Mouse (Mus musculus) intestine, embryonic 14.5 days (tissue): ENCODE data around the gene Cdh22. TPM values are rescaled to one million over a fixed set of nuclear protein-coding genes. Genes with fewer than 3 reads are reported as not detected.
A peak's percentile ranks its signal among the peaks of the same experiment; 100 is the strongest.

Experiments
- ATAC-seq: fragments of 200-750 bp; cut with Nextera tagmentation; replicated peaks from 2 replicates; pipeline ENCODE4 v1.8.0; 2017; ENCODE audit warnings: low read depth, moderate number of reproducible peaks, moderate TSS enrichment, moderate library complexity; ENCODE audit not compliant: low FRiP score, low TSS enrichment
- DNase-seq: peaks from one replicate; pipeline ENCODE4 v3.0.0-alpha.2; 2018; ENCODE audit warnings: low spot score
- H3K27ac ChIP-seq: fragments of 300-500 bp; sonication (generic); 2 replicates; pipeline ENCODE4 v1.5.1; 2014; ENCODE audit warnings: low read depth, mild to moderate bottlenecking, control low read depth
- H3K27me3 ChIP-seq: fragments of 300-500 bp; sonication (generic); replicated peaks from 2 replicates; pipeline ENCODE4 v1.6.1; 2014; ENCODE audit warnings: low read length, control low read depth; ENCODE audit not compliant: control insufficient read depth, insufficient read depth
- H3K36me3 ChIP-seq: fragments of 300-500 bp; sonication (generic); 2 replicates; pipeline ENCODE4 v1.6.1; 2014; ENCODE audit warnings: low read length, control low read depth; ENCODE audit not compliant: control insufficient read depth, insufficient read depth
- H3K4me1 ChIP-seq: fragments of 300-500 bp; sonication (generic); replicated peaks from 2 replicates; pipeline ENCODE4 v1.6.1; 2014; ENCODE audit warnings: low read length, control low read depth, mixed read lengths; ENCODE audit not compliant: control insufficient read depth, insufficient read depth
- H3K4me2 ChIP-seq: fragments of 300-500 bp; sonication (generic); 2 replicates; pipeline ENCODE4 v1.6.1; 2014; ENCODE audit warnings: low read length
- H3K4me3 ChIP-seq: fragments of 300-500 bp; sonication (generic); 2 replicates; pipeline ENCODE4 v1.5.1; 2014; ENCODE audit warnings: low read depth, low read length, control low read depth, mixed read lengths
- H3K9ac ChIP-seq: fragments of 300-500 bp; sonication (generic); 2 replicates; pipeline ENCODE4 v1.6.1; 2014; ENCODE audit warnings: mild to moderate bottlenecking, low read length
- H3K9me3 ChIP-seq: fragments of 300-500 bp; sonication (generic); 2 replicates; pipeline ENCODE4 v1.6.1; 2016; ENCODE audit warnings: low read length, control low read depth; ENCODE audit not compliant: control insufficient read depth
- whole genome bisulfite sequencing: fragments of 180-500 bp; shearing (Covaris S2); extraction: QIAGEN DNeasy Blood & Tissue Kit; methylation state at CpG from one replicate; pipeline ENCODE4 v1.1.7; 2014; 5-methylcytosine and 5-hydroxymethylcytosine counted together
- polyA plus RNA-seq: library from polyadenylated mRNA; unstranded; fragments of >200 nt; fragmentation: Nextera tagmentation; extraction: Ambion mirVana; gene quantifications from 2 replicates; pipeline ENCODE4 v1.2.1, GENCODE M21; 2014

Cdh22 gene
- polyA plus RNA-seq, 1 experiment from 2014 or later: 0.12 TPM

GRCm38 (mm10) chr2:165089470-165089869, 145.2 kb downstream of the Cdh22 start:
- ATAC-seq: no peak
- no peaks in the 10 kb centered on the region for H3K4me1 ChIP-seq
- no peak overlapping the region for H3K4me2 ChIP-seq
- no peaks in the 10 kb centered on the region for H3K36me3 ChIP-seq
- H3K4me3 ChIP-seq: no peak overlapping the region
- WGBS: 33% methylated on average over 14 of the region's 14 CpGs
- no peak overlapping the region for H3K27ac ChIP-seq
- DNase-seq: no peak
- H3K9ac ChIP-seq: no peak overlapping the region
- H3K9me3 ChIP-seq: no peaks in the 10 kb centered on the region
- no peaks in the 10 kb centered on the region for H3K27me3 ChIP-seq

DNA sequence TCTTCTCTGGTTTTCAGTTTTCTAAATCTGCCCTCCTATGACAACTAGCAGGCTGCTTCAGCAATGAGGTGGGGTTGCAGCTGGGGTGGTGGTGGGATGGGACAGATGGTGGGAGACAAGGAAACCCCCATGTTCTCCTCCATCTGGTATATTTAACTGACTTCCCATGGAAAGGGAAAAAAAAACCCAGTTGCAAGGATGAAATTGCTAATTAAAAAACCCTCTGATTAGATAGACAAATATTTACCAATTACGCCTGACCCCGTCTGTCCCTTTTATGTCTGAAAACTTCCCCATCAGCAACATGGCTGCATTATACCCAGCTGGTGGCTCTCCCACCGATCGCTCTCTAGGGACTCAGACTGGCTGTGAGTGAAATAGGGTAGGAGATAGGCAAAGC, 148.0 kb downstream of the Cdh22 start:
- 78% methylated on average over 4 of the region's 4 CpGs for WGBS
- H3K36me3 ChIP-seq: no peaks in the 10 kb centered on the region
- H3K4me1 ChIP-seq: no peaks in the 10 kb centered on the region
- H3K4me2 ChIP-seq: no peak overlapping the region
- ATAC-seq (no peak), DNase-seq (no peak)
- H3K9me3 ChIP-seq: no peaks in the 10 kb centered on the region
- H3K27me3 ChIP-seq: no peaks in the 10 kb centered on the region; the same call in 1 of the 2 replicates
- no peak overlapping the region for H3K4me3 ChIP-seq
- no peak overlapping the region for H3K9ac ChIP-seq
- H3K27ac ChIP-seq: no peak overlapping the region

GRCm38 (mm10) chr2:165081257-165081656, 153.4 kb downstream of the Cdh22 start:
- WGBS: 26% methylated on average over 7 of the region's 7 CpGs
- H3K4me2 ChIP-seq: no peak overlapping the region
- no peak overlapping the region for H3K4me3 ChIP-seq
- peaks cover 49% of the 10 kb centered on the region for H3K27me3 ChIP-seq
- H3K9ac ChIP-seq: no peak overlapping the region
- ATAC-seq (no peak), DNase-seq (no peak)
- H3K4me1 ChIP-seq: no peaks in the 10 kb centered on the region
- H3K27ac ChIP-seq: no peak overlapping the region
- H3K36me3 ChIP-seq: no peaks in the 10 kb centered on the region
- no peaks in the 10 kb centered on the region for H3K9me3 ChIP-seq

DNA sequence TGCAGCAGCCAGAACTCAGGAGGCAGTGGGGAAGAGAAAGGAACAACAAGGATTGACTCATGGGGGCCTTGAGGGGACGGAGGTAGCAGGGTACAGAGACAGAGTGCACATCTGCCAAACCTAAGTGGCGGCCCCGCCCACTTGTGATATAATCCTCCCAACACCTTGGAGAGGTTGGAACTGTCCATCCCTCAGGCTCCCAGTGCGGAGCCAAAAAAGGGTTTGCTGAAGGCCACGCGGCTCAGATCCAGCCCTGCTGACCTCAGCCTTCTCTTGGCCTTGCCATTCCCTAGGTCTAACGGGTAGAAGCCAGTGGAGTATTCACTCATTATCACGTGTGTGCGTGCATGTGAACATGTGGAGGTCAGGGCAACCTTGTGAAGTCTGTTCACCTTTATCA, 154.0 kb downstream of the Cdh22 start:
- Histone ChIP-seq H3K9me3 (no peaks in the 10 kb centered on the region), H3K9ac (no peak overlapping the region), H3K4me2 (no peak overlapping the region), H3K4me1 (no peaks in the 10 kb centered on the region), H3K27ac (no peak overlapping the region), H3K27me3 (peaks cover 55% of the 10 kb centered on the region), H3K36me3 (no peaks in the 10 kb centered on the region), H3K4me3 (no peak overlapping the region)
- 19% methylated on average over 9 of the region's 9 CpGs for WGBS
- no peak for ATAC-seq
- DNase-seq: no peak

DNA sequence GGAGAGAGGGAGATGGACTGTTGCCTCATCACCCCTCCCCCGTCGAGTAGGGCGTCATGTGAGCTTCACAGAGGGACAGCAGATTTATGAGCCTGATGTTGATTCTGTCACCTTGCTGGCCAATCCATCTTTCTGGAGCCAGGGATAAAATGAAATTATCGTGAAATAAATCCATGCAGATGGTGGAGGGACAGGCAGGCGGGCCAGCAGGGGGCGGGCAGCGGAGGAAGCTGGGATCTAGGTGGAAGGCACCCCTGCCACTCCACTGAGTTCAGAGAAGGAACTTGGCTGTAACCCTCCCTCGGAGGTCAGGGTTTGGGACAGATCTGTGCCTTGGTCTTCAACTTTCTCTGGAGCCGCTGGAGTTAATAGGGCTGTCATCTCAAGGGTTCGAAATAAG, 156.0 kb downstream of the Cdh22 start:
- Histone ChIP-seq H3K4me2 (no peak overlapping the region), H3K27me3 (peaks cover 69% of the 10 kb centered on the region), H3K9me3 (no peaks in the 10 kb centered on the region), H3K4me3 (no peak overlapping the region), H3K9ac (no peak overlapping the region), H3K4me1 (no peaks in the 10 kb centered on the region), H3K36me3 (no peaks in the 10 kb centered on the region), H3K27ac (no peak overlapping the region)
- ATAC-seq (no peak), DNase-seq (no peak)
- 21% methylated on average over 10 of the region's 10 CpGs for WGBS

- Histone ChIP-seq H3K9ac (no peak overlapping the region), H3K4me3 (no peak overlapping the region), H3K27ac (no peak overlapping the region), H3K4me2 (no peak overlapping the region), H3K36me3 (no peaks in the 10 kb centered on the region), H3K4me1 (no peaks in the 10 kb centered on the region), H3K9me3 (no peaks in the 10 kb centered on the region), H3K27me3 (peaks cover 69% of the 10 kb centered on the region)
- WGBS: 67% methylated on average over 8 of the region's 8 CpGs
- ATAC-seq (no peak), DNase-seq (no peak)
Observed at GRCm38 (mm10) chr2:165078045-165078444, 156.6 kb downstream of the Cdh22 start.

GRCm38 (mm10) chr2:165077055-165077454, 157.6 kb downstream of the Cdh22 start:
- no peaks in the 10 kb centered on the region for H3K9me3 ChIP-seq
- H3K4me3 ChIP-seq: no peak overlapping the region
- no peak overlapping the region for H3K4me2 ChIP-seq
- H3K9ac ChIP-seq: no peak overlapping the region
- no peaks in the 10 kb centered on the region for H3K4me1 ChIP-seq
- DNase-seq (no peak), ATAC-seq (no peak)
- no peaks in the 10 kb centered on the region for H3K36me3 ChIP-seq
- H3K27me3 ChIP-seq: peaks cover 75% of the 10 kb centered on the region
- no peak overlapping the region for H3K27ac ChIP-seq
- 8% methylated on average over 9 of the region's 9 CpGs for WGBS

DNA sequence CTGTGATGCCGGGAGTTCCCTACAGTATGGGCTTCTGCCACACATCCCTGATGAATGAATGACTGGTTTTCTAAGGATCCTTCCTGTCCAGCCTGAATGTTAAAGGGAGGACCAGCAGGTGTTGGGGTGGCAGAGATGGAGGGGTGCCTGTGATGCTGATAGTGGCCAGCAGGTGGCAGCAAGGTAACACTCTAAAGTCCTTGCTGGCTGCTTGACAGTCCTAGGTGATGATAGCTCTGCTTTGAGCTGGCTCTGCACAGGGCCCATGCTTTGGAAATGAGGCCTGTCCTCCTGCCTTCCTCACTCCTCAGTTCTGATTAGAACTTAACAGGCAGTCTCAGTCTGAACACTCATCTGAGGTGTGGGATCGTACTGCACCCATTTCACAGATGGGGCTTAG, 159.7 kb downstream of the Cdh22 start:
- WGBS: 34% methylated on average over 2 of the region's 2 CpGs
- DNase-seq: peak; percentile 94
- Histone ChIP-seq H3K4me1 (peaks cover 3% of the 10 kb centered on the region; the same call in 1 of the 2 replicates), H3K4me3 (no peak overlapping the region), H3K36me3 (no peaks in the 10 kb centered on the region), H3K27ac (no peak overlapping the region), H3K9me3 (no peaks in the 10 kb centered on the region), H3K27me3 (peaks cover 72% of the 10 kb centered on the region), H3K9ac (no peak overlapping the region), H3K4me2 (no peak overlapping the region)
- ATAC-seq: peak; percentile 37; the same call in 1 of the 2 replicates

GRCm38 (mm10) chr2:165074081-165074884, 160.4 kb downstream of the Cdh22 start:
- Histone ChIP-seq H3K9me3 (no peaks in the 10 kb centered on the region), H3K4me2 (no peak overlapping the region), H3K4me3 (no peak overlapping the region), H3K9ac (no peak overlapping the region), H3K27ac (no peak overlapping the region), H3K27me3 (peaks cover 69% of the 10 kb centered on the region), H3K4me1 (peaks cover 3% of the 10 kb centered on the region; the same call in 1 of the 2 replicates), H3K36me3 (no peaks in the 10 kb centered on the region)
- ATAC-seq (no peak), DNase-seq (no peak)
- WGBS: 47% methylated on average over 11 of the region's 11 CpGs
